Mouse (Mus musculus): ENCODE measurements around the gene Ino80d.

DNA sequence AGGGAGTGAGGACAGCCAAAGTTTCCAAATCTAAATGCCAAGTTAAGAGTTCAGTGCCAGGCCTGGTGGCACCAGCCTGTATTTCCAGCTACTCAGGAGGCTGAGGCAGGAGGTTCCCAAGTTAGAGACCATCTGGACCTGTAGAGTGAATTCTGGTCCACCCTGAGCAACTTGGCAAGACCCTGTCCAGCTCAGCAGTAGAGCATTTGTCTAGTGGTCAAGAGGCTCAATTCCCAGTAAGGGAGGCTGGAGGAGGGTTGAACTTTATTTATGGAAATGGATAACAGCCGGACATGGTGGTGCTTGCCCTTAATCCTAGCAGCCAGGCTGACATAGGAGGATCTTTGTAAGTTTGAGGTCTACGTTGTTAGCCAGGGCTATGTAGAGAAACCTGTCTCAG, 38.1 kb downstream of the Ino80d start:
- TF ChIP-seq CTCF (IDR thresholded peaks at IDR 0.05; ENCODE audit: extremely low read depth, insufficient read depth, insufficient read length, insufficient replicate concordance) (no peak), POLR2A (IDR thresholded peaks at IDR 0.05; ENCODE audit: low read depth, low read length) (no peak)
